Mouse (Mus musculus) thymus, adult 2 months (tissue): ENCODE data around the gene Toporsl. TPM values are rescaled to one million over a fixed set of nuclear protein-coding genes. Genes with fewer than 3 reads are reported as not detected.

Experiments
- DNase-seq: peaks from one replicate; pipeline ENCODE4 v3.0.0; 2021
- H3K27ac ChIP-seq: fragments of 200-500 bp; 2 replicates; pipeline ENCODE4 v1.5.1; 2012; ENCODE audit warnings: low read length, control low read depth; ENCODE audit not compliant: control insufficient read depth, insufficient read depth
- H3K27me3 ChIP-seq: fragments of 200-500 bp; 2 replicates; pipeline ENCODE4 v1.6.1; 2012; ENCODE audit warnings: mild to moderate bottlenecking, low read length, moderate library complexity, mixed read lengths; ENCODE audit not compliant: control insufficient read depth, insufficient read depth
- H3K36me3 ChIP-seq: fragments of 200-500 bp; 2 replicates; pipeline ENCODE4 v1.6.1; 2012; ENCODE audit warnings: mild to moderate bottlenecking, low read length, moderate library complexity; ENCODE audit not compliant: control insufficient read depth, insufficient read depth
- H3K4me1 ChIP-seq: fragments of 200-500 bp; replicated peaks from 2 replicates; pipeline ENCODE4 v1.6.1; 2012; ENCODE audit warnings: low read length; ENCODE audit not compliant: control insufficient read depth, insufficient read depth
- H3K4me3 ChIP-seq: fragments of 200-500 bp; 2 replicates; pipeline ENCODE4 v1.5.1; 2012; ENCODE audit warnings: mild to moderate bottlenecking, low read length, control low read depth, moderate library complexity; ENCODE audit not compliant: control insufficient read depth, insufficient read depth
- CTCF ChIP-seq: fragments of 200-500 bp; IDR thresholded peaks from 2 replicates; pipeline ENCODE4 v1.5.1; 2012; ENCODE audit warnings: mild to moderate bottlenecking, control low read depth, low read length, moderate library complexity, borderline replicate concordance; ENCODE audit not compliant: control insufficient read depth, poor library complexity, insufficient read depth; ENCODE audit errors: extremely low read depth
- POLR2A ChIP-seq: fragments of 200-500 bp; IDR thresholded peaks from 2 replicates; pipeline ENCODE4 v1.6.1; 2012; ENCODE audit warnings: mild to moderate bottlenecking, low read length, control low read depth, moderate library complexity; ENCODE audit not compliant: control insufficient read depth, poor library complexity, insufficient read depth; ENCODE audit errors: extremely low read depth
- WGBS: fragments of 180-500 bp; shearing (Covaris S2); methylation state at CpG from one replicate; pipeline ENCODE4 v1.1.7; 2018; 5-methylcytosine and 5-hydroxymethylcytosine counted together
- polyA plus RNA-seq: library from polyadenylated mRNA; depleted of rRNA; stranded (reverse); fragments of >200 nt; gene quantifications from 2 replicates; pipeline ENCODE4 v1.2.3, GENCODE M21; 2012; rRNA removed

Toporsl gene
- not detected in 2 replicates for polyA plus RNA-seq

GRCm38 (mm10) chr4:52595927-52596326 is at the start of gene Toporsl:
Toporsl (plus strand) TSS chr4:52596274.
- Histone ChIP-seq H3K27ac (no peak within 1 kb of the TSS), H3K4me1 (no peaks in the 10 kb centered on the region), H3K36me3 (no peaks in the 10 kb centered on the region), H3K27me3 (no peaks in the 10 kb centered on the region), H3K4me3 (no peak within 1 kb of the TSS)
- no peak for DNase-seq
- TF ChIP-seq POLR2A (no peak), CTCF (no peak)
- WGBS, result 60% methylated on average over 2 of the region's 2 CpGs

- DNase-seq, result no peak
- no peaks in the 10 kb centered on the region for H3K36me3 ChIP-seq
- no peak overlapping the region for H3K4me3 ChIP-seq
- H3K4me1 ChIP-seq, result no peaks in the 10 kb centered on the region
- no peak overlapping the region for H3K27ac ChIP-seq
- TF ChIP-seq CTCF (no peak), POLR2A (no peak)
- no peaks in the 10 kb centered on the region for H3K27me3 ChIP-seq
- 78% methylated on average over 1 of the region's 1 CpGs for WGBS
Observed at GRCm38 (mm10) chr4:52557672-52558071, 38.4 kb upstream of the Toporsl start.

GRCm38 (mm10) chr4:52558080-52558479 is 38.0 kb upstream of the Toporsl start:
- no peaks in the 10 kb centered on the region for H3K4me1 ChIP-seq
- no peaks in the 10 kb centered on the region for H3K27me3 ChIP-seq
- no peak for TF ChIP-seq CTCF
- TF ChIP-seq POLR2A, result no peak
- H3K4me3 ChIP-seq, result no peak overlapping the region
- DNase-seq, result no peak
- no peaks in the 10 kb centered on the region for H3K36me3 ChIP-seq
- WGBS, result 63% methylated on average over 1 of the region's 1 CpGs
- no peak overlapping the region for H3K27ac ChIP-seq

GRCm38 (mm10) chr4:52563859-52564258 is 32.2 kb upstream of the Toporsl start:
- no peak for TF ChIP-seq POLR2A
- TF ChIP-seq CTCF, result no peak
- WGBS, result 93% methylated on average over 1 of the region's 1 CpGs

GRCm38 (mm10) chr4:52586194-52586734 is 9.8 kb upstream of the Toporsl start:
- H3K36me3 ChIP-seq, result no peaks in the 10 kb centered on the region
- H3K27me3 ChIP-seq, result no peaks in the 10 kb centered on the region
- H3K4me3 ChIP-seq, result no peak overlapping the region
- DNase-seq, result no peak
- WGBS, result 81% methylated on average over 6 of the region's 6 CpGs
- H3K27ac ChIP-seq, result no peak overlapping the region
- H3K4me1 ChIP-seq, result no peaks in the 10 kb centered on the region
- TF ChIP-seq POLR2A (no peak), CTCF (no peak)

More at GRCm38 (mm10) chr4:52563859-52564258, 32.2 kb upstream of the Toporsl start:
- DNase-seq, result no peak
- Histone ChIP-seq H3K4me1 (no peaks in the 10 kb centered on the region), H3K36me3 (no peaks in the 10 kb centered on the region), H3K27ac (no peak overlapping the region), H3K4me3 (no peak overlapping the region), H3K27me3 (no peaks in the 10 kb centered on the region)

GRCm38 (mm10) chr4:52593821-52594356 is 2.2 kb upstream of the Toporsl start:
- Histone ChIP-seq H3K4me3 (no peak overlapping the region), H3K27ac (no peak overlapping the region), H3K4me1 (no peaks in the 10 kb centered on the region), H3K27me3 (no peaks in the 10 kb centered on the region), H3K36me3 (no peaks in the 10 kb centered on the region)
- DNase-seq, result no peak
- WGBS, result 91% methylated on average over 4 of the region's 4 CpGs
- TF ChIP-seq POLR2A, result no peak

- no peak for DNase-seq
- Histone ChIP-seq H3K27ac (no peak overlapping the region), H3K4me3 (no peak overlapping the region), H3K36me3 (no peaks in the 10 kb centered on the region), H3K4me1 (no peaks in the 10 kb centered on the region), H3K27me3 (no peaks in the 10 kb centered on the region)
- no peak for TF ChIP-seq POLR2A
- TF ChIP-seq CTCF, result no peak
- WGBS, result 92% methylated on average over 13 of the region's 13 CpGs
Observed at GRCm38 (mm10) chr4:52594632-52595031, 1.4 kb upstream of the Toporsl start.
